Mouse (Mus musculus) liver, adult 2 months (tissue): Measurements from ENCODE around the gene Ddhd1.

ENCODE experiments used
- CTCF ChIP-seq: fragments of 200-500 bp; IDR thresholded peaks from 2 replicates; pipeline ENCODE4 v1.5.1; 2011; ENCODE audit warnings: low read depth, low read length, control low read depth
- POLR2A ChIP-seq: fragments of 200-500 bp; IDR thresholded peaks from 2 replicates; pipeline ENCODE4 v1.6.1; 2011; ENCODE audit warnings: low read length, control low read depth; ENCODE audit not compliant: insufficient read depth; ENCODE audit errors: extremely low read depth

GRCm38 (mm10) chr14:45616526-45616925 is 41.4 kb downstream of the Ddhd1 start:
- TF ChIP-seq POLR2A: no peak
- TF ChIP-seq CTCF: no peak
